10 mouse cellular contexts compared by ENCODE assay signal in the genomic region with DNA sequence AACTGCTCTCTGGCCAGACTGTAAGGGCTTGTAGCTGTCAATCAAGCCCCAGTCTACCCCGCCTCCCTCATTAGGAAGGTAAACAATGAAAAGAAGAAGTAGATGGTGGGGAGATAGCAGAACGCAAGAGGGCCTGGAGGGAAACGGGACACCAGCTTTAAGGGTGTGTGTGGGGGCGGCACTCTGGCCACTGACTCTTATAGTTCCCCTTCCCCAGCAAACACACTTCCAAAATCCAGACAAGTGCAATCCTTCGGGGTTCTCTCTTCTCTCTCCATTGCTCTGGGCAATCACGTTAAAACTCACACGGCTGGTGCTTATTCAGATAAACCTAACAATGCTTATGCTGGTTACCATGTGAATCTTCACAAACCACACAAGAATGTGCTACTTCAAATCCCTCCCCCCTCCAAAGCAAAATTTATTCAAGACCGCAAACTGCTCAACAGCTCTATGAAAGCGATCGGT. TPM values are rescaled to one million over a fixed set of nuclear protein-coding genes. Genes with fewer than 3 reads are reported as not detected.
DNase-seq lines count a peak whose midpoint lies in the region; ATAC-seq lines count a peak whose summit lies in the region.
"Had no signal": no experiment of that assay in that cellular context is flagged by ENCODE, and none has a peak within 500 bp of the region (broad histone marks: within the 10 kb centered on the region; RNA-seq: fewer than 3 reads in every experiment).

No protein-coding gene starts in this region.

- WGBS in lung, embryonic 16.5 days: 17% methylated on average over 10 of the region's 10 CpGs
- 16% methylated on average over 10 of the region's 10 CpGs for WGBS in hindbrain, embryonic 15.5 days

- H3K9me3 ChIP-seq in lung, embryonic 16.5 days (ENCODE audit: control insufficient read depth, low read length): no peaks in the 10 kb centered on the region
- H3K9me3 ChIP-seq in hindbrain, embryonic 15.5 days: no peaks in the 10 kb centered on the region

- DNase-seq in lung, postnatal 10 days: no peak
- peak; percentile 68 for DNase-seq in embryo, embryonic 11 days
- no peak for DNase-seq in cerebellum, adult 9-10 months
- DNase-seq in kidney, postnatal 14 days: no peak

- H3K4me2 ChIP-seq in lung, embryonic 16.5 days (ENCODE audit: low read depth, low read length): peak overlapping the region; percentile 1
- peak overlapping the region; percentile 22 for H3K4me2 ChIP-seq in hindbrain, embryonic 15.5 days

- peak overlapping the region; percentile 4; the same call in 1 of the 2 replicates for H3K4me3 ChIP-seq in lung, embryonic 16.5 days (ENCODE audit: low read length)
- no peak overlapping the region for H3K4me3 ChIP-seq in hindbrain, embryonic 15.5 days

- no peaks in the 10 kb centered on the region for H3K36me3 ChIP-seq in lung, embryonic 16.5 days (ENCODE audit: control insufficient read depth, insufficient read depth, low read length)
- no peaks in the 10 kb centered on the region for H3K36me3 ChIP-seq in hindbrain, embryonic 15.5 days

- peaks cover 46% of the 10 kb centered on the region for H3K27me3 ChIP-seq in lung, embryonic 16.5 days (ENCODE audit: control insufficient read depth, insufficient read depth, low read depth, low read length)
- peaks cover 73% of the 10 kb centered on the region for H3K27me3 ChIP-seq in hindbrain, embryonic 15.5 days

- peaks cover 10% of the 10 kb centered on the region for H3K4me1 ChIP-seq in lung, embryonic 16.5 days (replicated peaks; ENCODE audit: control insufficient read depth, insufficient read depth, low read length)
- 0 out of 2 replicates have a peak, but pooled peaks cover 2% of the 10 kb centered on the region for H3K4me1 ChIP-seq in hindbrain, embryonic 15.5 days (replicated peaks)

- ATAC-seq in lung, embryonic 16.5 days (ENCODE audit: low read depth): no peak
- 0 out of 2 replicates have a peak, but pooled peaks have one; percentile 25 for ATAC-seq in hindbrain, embryonic 15.5 days (ENCODE audit: low FRiP score, low read depth)
- ATAC-seq in neutrophil, adult 5-6 weeks (ENCODE audit: extremely low read depth, insufficient number of reproducible peaks, low FRiP score, poor library complexity, severe bottlenecking): peak; percentile 63; the same call in 1 of the 2 replicates
- no peak for ATAC-seq in cerebellum, adult (ENCODE audit: insufficient number of reproducible peaks, low FRiP score, low TSS enrichment)

- H3K27ac ChIP-seq in lung, embryonic 16.5 days (ENCODE audit: low read length): no peak overlapping the region
- no peak overlapping the region for H3K27ac ChIP-seq in hindbrain, embryonic 15.5 days (replicated peaks)

- H3K9ac ChIP-seq in lung, embryonic 16.5 days (ENCODE audit: low read length): no peak overlapping the region
- no peak overlapping the region for H3K9ac ChIP-seq in hindbrain, embryonic 15.5 days

RNA-seq across cellular contexts. Expression of gene Otx1, which starts 5.5 kb away (rescaled TPM):
- 0.44 and 0.59 TPM in 2 replicates for polyA plus RNA-seq in lung, embryonic 16.5 days (2015; fragmentation: Nextera tagmentation; extraction: Ambion mirVana)
- polyA plus RNA-seq in hindbrain, embryonic 15.5 days (2015; fragmentation: Nextera tagmentation; extraction: Ambion mirVana): 1.9 and 3.6 TPM in 2 replicates
- total RNA-seq in neutrophil, adult 5-6 weeks (2017): not detected in 2 replicates
- total RNA-seq: adrenal gland, adult 18-20 months; heart, adult 8-10 months had no signal

Comparison
In these comparisons a context has a peak if more than half of its experiments do, and no peak if none do; other contexts are left out.
1. ATAC-seq: peak in hindbrain, embryonic 15.5 days (single experiment) and neutrophil, adult 5-6 weeks (single experiment); none in lung, embryonic 16.5 days (single experiment) and cerebellum, adult (single experiment).